Mouse (Mus musculus) liver, adult 2 months (tissue): ENCODE measurements around the gene Sorbs2.

Experiments used
- CTCF ChIP-seq: fragments of 200-500 bp; IDR thresholded peaks from 2 replicates; pipeline ENCODE4 v1.5.1; 2011; ENCODE audit warnings: low read depth, low read length, control low read depth
- POLR2A ChIP-seq: fragments of 200-500 bp; IDR thresholded peaks from 2 replicates; pipeline ENCODE4 v1.6.1; 2011; ENCODE audit warnings: low read length, control low read depth; ENCODE audit not compliant: insufficient read depth; ENCODE audit errors: extremely low read depth

GRCm38 (mm10) chr8:45528890-45529289, 21.3 kb downstream of the Sorbs2 start:
- TF ChIP-seq CTCF (no peak), POLR2A (no peak)
